Mouse (Mus musculus) liver, adult 10 weeks (tissue): ENCODE data around the gene Wdr90. TPM values are rescaled to one million over a fixed set of nuclear protein-coding genes. Genes with fewer than 3 reads are reported as not detected.

Experiments used
- polyA plus RNA-seq: library from polyadenylated mRNA; stranded (reverse); fragments of 350-450 nt; fragmentation: Illumina TruSeq; extraction: RNeasy Lipid Tissue Mini Kit (QIAGEN cat#74804); gene quantifications from one replicate; pipeline ENCODE4 v1.2.3, GENCODE M21; 2014; ENCODE audit warnings: low read depth, low replicate concordance

Gene Wdr90
- polyA plus RNA-seq, result 0.45 TPM

DNA sequence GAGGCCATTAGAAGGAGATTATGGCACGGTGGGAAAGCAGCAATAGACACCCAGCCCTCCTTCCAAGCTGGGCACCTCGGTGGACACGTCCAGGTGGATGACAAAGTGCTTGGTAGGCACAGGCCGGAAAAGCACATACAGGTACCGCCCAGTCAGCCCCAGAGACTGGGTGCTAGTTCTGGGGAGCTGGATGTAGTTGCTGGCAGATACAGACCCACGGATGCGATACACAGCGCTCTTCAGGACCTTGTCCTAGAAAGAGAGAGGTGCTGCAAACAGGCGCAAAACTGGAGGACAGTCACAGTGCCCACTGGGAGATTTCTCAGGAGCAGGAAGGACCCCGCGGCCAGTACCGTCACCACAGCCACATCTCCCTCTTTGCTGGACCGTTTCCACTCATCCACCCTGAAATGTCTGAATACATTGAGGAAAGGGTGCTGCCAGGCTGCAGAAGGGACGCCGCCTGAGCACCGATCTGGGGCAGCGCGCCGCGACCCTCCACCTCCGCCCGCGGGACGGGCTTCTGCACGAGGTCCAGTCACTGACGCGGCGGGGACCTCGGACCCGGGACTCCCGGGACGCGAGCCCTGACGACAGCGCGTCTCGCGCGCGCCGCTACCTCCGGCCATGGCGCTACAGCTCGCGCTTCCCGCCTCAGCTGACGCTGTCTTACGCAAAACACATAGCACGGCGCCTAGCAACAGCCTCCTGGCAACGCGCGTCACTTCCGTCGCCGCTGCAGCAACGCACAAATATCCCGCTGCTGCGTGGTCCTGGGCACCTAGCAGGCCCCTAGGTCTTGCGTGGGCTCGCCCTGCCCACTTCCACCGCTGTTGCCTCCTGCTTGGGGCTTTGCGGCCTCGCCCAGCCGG, at the start of gene Wdr90:
Wdr90 (minus strand) TSS at position 670 of the 872 bp plus-strand sequence.

GRCm38 (mm10) chr17:25880196-25880910, 19.1 kb upstream of the Wdr90 start, which contains the start of gene Wfikkn1:
Gene Wfikkn1, minus strand, starts transcription at chr17:25880858.

GRCm38 (mm10) chr17:25874721-25875170, 13.4 kb upstream of the Wdr90 start, which contains the start of gene Mettl26:
Gene Mettl26, plus strand, starts transcription at chr17:25875074.

GRCm38 (mm10) chr17:25868601-25869191, 7.4 kb upstream of the Wdr90 start, which contains the start of gene Mcrip2:
Gene Mcrip2, minus strand, starts transcription at chr17:25868764.

GRCm38 (mm10) chr17:25844396-25844901, 16.9 kb downstream of the Wdr90 start, which contains the start of gene Rhot2:
Gene Rhot2, minus strand, starts transcription at chr17:25844851.

DNA sequence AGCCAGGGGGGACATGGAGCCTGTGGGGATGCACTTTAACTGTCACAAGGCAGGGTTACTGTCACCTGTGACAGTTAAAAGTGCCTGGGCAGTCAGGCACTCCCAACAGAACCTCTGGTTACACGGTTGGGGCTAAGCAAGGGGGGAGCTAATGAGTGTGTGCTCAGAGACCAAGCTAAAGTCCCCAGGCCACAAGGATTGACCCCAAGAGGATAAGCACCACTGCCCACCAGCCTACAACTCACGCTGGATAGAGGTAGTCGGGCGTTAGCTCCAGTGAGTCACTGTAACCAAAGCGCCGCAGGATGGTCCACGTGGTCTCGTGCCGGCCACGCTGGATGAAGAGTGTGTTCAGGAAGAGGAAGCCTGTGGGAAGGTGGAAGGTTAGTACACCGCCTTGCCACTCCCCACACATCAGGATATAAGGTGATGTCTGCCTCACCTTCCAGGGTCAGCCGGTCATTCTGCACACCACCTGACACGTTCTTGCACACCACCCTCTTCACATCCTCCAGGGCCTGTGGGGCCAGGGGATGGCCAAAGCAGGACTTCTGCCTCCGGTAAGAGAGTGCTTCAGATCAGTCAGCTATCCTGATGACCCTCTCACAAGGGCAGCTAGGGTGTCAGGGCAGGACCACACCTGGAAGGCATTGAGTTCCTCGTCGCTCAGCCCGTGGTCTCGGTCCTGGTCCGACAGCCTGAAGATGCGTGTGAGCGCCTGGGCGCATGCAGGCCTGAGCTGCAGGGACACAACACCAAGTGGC, 20.0 kb downstream of the Wdr90 start, which contains the start of gene Gm20683:
Gm20683 (minus strand) TSS at position 647 of the 764 bp plus-strand sequence.

DNA sequence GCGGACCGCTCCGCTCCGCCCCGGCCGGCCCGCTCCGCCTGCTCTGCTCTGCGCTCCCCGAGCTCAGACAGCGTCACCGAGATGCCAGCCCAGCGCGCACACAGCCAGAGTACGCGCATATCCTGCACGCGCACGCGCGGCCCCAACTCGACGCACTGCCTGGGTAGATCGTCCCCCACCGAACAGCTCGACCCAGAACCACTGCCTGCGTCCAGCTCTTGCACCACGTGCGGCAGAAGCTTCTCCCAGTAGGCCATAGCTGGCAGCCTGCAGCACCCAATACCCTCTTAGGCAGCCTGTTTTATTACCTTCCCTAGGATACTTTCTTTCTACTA, 24.3 kb downstream of the Wdr90 start, which contains the start of gene Rhbdl1:
Rhbdl1 (minus strand) TSS at position 220 of the 335 bp plus-strand sequence.

DNA sequence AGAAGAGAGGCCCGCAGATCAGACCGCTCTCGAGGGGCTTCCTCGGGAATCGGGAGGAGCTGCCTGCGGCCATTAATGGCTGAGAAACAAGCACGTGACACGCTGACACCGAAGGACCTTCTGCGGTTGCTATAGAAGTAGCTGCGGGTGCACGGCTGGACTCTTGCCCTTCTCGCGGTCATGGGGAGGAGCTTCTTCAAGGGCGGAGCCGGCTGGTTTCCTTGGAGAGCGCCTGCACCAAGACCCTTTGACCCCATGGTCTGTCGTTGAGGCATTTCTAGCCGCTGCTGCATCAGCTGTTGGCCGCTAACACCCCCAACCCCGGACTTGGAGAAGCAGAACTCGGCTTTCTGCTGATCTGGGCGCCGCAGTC, 28.0 kb downstream of the Wdr90 start, which contains the start of gene Stub1:
Stub1 (minus strand) TSS at position 114 of the 373 bp plus-strand sequence.

GRCm38 (mm10) chr17:25828712-25829557, 32.4 kb downstream of the Wdr90 start, which contains the start of gene Jmjd8:
Gene Jmjd8, plus strand, starts transcription at chr17:25828867.

GRCm38 (mm10) chr17:25823452-25823851, 37.8 kb downstream of the Wdr90 start, which contains the start of gene Wdr24:
Gene Wdr24, plus strand, starts transcription at chr17:25823627.

GRCm38 (mm10) chr17:25808789-25809605, 52.3 kb downstream of the Wdr90 start, which contains the start of gene Fbxl16:
Gene Fbxl16, plus strand, starts transcription at chr17:25809085.

DNA sequence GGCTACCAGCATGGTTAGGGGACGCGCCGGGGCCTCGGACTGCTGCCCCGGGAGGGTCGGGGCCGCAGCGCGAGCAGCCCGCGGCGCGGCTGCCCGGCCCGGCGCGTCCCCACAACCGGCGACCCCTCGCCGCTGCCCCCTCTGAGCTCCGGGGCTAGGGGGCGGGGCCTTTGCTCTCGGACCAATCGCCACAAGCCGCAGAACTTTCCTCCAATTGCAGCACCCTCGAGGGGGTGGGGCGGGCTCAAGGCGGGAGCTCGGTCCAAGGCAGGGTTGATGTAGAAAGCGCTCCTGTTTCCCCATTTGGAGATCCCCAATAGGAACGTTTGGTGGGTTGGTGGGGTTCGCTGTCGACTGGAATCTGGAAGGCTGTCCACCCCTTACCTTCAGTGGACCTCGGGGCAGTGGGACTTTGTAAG, 64.3 kb downstream of the Wdr90 start, which contains the start of gene Metrn:
Metrn (minus strand) TSS at position 186 of the 419 bp plus-strand sequence.

GRCm38 (mm10) chr17:25795609-25796092, 65.7 kb downstream of the Wdr90 start, which contains the start of gene AC134908.4:
Gene AC134908.4, minus strand, starts transcription at chr17:25795659.

Other genes with a start within 250 kb of the Wdr90 start
- gene Gng13, start 144.3 kb downstream of the Wdr90 start, polyA plus RNA-seq, result not detected
- gene Chtf18, start 134.1 kb downstream of the Wdr90 start, polyA plus RNA-seq, result not detected
- gene Rpusd1, start 133.8 kb downstream of the Wdr90 start, polyA plus RNA-seq, result not detected
- not detected for gene Mslnl, start 125.5 kb downstream of the Wdr90 start, polyA plus RNA-seq
- gene Msln, start 107.1 kb downstream of the Wdr90 start, polyA plus RNA-seq, result 0.53 TPM
- 2.1 TPM for gene Narfl, start 87.7 kb downstream of the Wdr90 start, polyA plus RNA-seq
- not detected for gene Haghl, start 75.8 kb downstream of the Wdr90 start, polyA plus RNA-seq
- not detected for gene Ccdc78, start 74.9 kb downstream of the Wdr90 start, polyA plus RNA-seq
- 0.32 TPM for gene Fam173a, start 68.6 kb downstream of the Wdr90 start, polyA plus RNA-seq
- gene AC134908.4, start 65.8 kb downstream of the Wdr90 start, polyA plus RNA-seq, result 1.6 TPM
- gene Metrn, start 64.4 kb downstream of the Wdr90 start, polyA plus RNA-seq, result not detected
- not detected for gene Fbxl16, start 52.4 kb downstream of the Wdr90 start, polyA plus RNA-seq
- 0.64 TPM for gene Wdr24, start 37.9 kb downstream of the Wdr90 start, polyA plus RNA-seq
- gene Jmjd8, start 32.6 kb downstream of the Wdr90 start, polyA plus RNA-seq, result 5.3 TPM
- gene Stub1, start 28.1 kb downstream of the Wdr90 start, polyA plus RNA-seq, result 5.4 TPM
- gene Rhbdl1, start 24.2 kb downstream of the Wdr90 start, polyA plus RNA-seq, result not detected
- gene Gm20683, start 19.7 kb downstream of the Wdr90 start, polyA plus RNA-seq, result not detected
- gene Rhot2, start 16.6 kb downstream of the Wdr90 start, polyA plus RNA-seq, result 9.5 TPM
- gene Mcrip2, start 7.3 kb upstream of the Wdr90 start, polyA plus RNA-seq, result 3.8 TPM
- 13.0 TPM for gene Mettl26, start 13.6 kb upstream of the Wdr90 start, polyA plus RNA-seq
- gene Wfikkn1, start 19.4 kb upstream of the Wdr90 start, polyA plus RNA-seq, result not detected
- 0.74 TPM for gene Rab40c, start 58.2 kb upstream of the Wdr90 start, polyA plus RNA-seq
- gene Pigq, start 83.4 kb upstream of the Wdr90 start, polyA plus RNA-seq, result 14.8 TPM
- not detected for gene Nhlrc4, start 83.5 kb upstream of the Wdr90 start, polyA plus RNA-seq
- gene A930017K11Rik, start 91.1 kb upstream of the Wdr90 start, polyA plus RNA-seq, result not detected
- 0.77 TPM for gene Capn15, start 124.3 kb upstream of the Wdr90 start, polyA plus RNA-seq
- gene Rab11fip3, start 208.1 kb upstream of the Wdr90 start, polyA plus RNA-seq, result 2.0 TPM
- gene Decr2, start 228.8 kb upstream of the Wdr90 start, polyA plus RNA-seq, result 230 TPM
- not detected for gene Nme4, start 234.1 kb upstream of the Wdr90 start, polyA plus RNA-seq